Mouse (Mus musculus): ENCODE data around the gene Man1a2. TPM values are rescaled to one million over a fixed set of nuclear protein-coding genes. Genes with fewer than 3 reads are reported as not detected.

Gene Man1a2
- polyA plus RNA-seq, 1 experiment from 2014 or later = 37.9 TPM

- H3K36me3 ChIP-seq (ENCODE audit: control insufficient read depth, insufficient read depth) = no peaks in the 10 kb centered on the region
- H3K9me3 ChIP-seq (replicated peaks; ENCODE audit: control insufficient read depth, low read length) = no peaks in the 10 kb centered on the region
- H3K27me3 ChIP-seq (ENCODE audit: control insufficient read depth, insufficient read depth, low read length) = no peaks in the 10 kb centered on the region
- WGBS = 57% methylated on average over 3 of the region's 3 CpGs
- H3K4me1 ChIP-seq (ENCODE audit: control insufficient read depth, insufficient read depth, low read length) = no peaks in the 10 kb centered on the region
- ATAC-seq (replicated peaks; ENCODE audit: extremely low read depth, insufficient read depth, low FRiP score) = no peak
- H3K27ac ChIP-seq (ENCODE audit: low read length) = no peak overlapping the region
- H3K4me3 ChIP-seq (ENCODE audit: low read length) = no peak overlapping the region
- H3K9ac ChIP-seq (ENCODE audit: low read length) = no peak overlapping the region
- H3K4me2 ChIP-seq (ENCODE audit: low read depth, low read length) = no peak overlapping the region
These were observed 150.0 kb downstream of the Man1a2 start for GRCm38 (mm10) chr3:100535298-100535697.

- ATAC-seq (replicated peaks; ENCODE audit: extremely low read depth, insufficient read depth, low FRiP score) = no peak
- Histone ChIP-seq H3K4me3 (ENCODE audit: low read length) (no peak overlapping the region), H3K4me2 (ENCODE audit: low read depth, low read length) (no peak overlapping the region), H3K4me1 (ENCODE audit: control insufficient read depth, insufficient read depth, low read length) (no peaks in the 10 kb centered on the region), H3K9me3 (replicated peaks; ENCODE audit: control insufficient read depth, low read length) (no peaks in the 10 kb centered on the region), H3K9ac (ENCODE audit: low read length) (no peak overlapping the region), H3K36me3 (ENCODE audit: control insufficient read depth, insufficient read depth) (no peaks in the 10 kb centered on the region), H3K27ac (ENCODE audit: low read length) (no peak overlapping the region), H3K27me3 (ENCODE audit: control insufficient read depth, insufficient read depth, low read length) (no peaks in the 10 kb centered on the region)
- WGBS = 56% methylated on average over 3 of the region's 3 CpGs
These were observed 150.9 kb downstream of the Man1a2 start for GRCm38 (mm10) chr3:100534394-100534793.

GRCm38 (mm10) chr3:100533429-100533828 lies 151.9 kb downstream of the Man1a2 start:
- ATAC-seq (replicated peaks; ENCODE audit: extremely low read depth, insufficient read depth, low FRiP score) = no peak
- Histone ChIP-seq H3K4me1 (ENCODE audit: control insufficient read depth, insufficient read depth, low read length) (no peaks in the 10 kb centered on the region), H3K9me3 (replicated peaks; ENCODE audit: control insufficient read depth, low read length) (no peaks in the 10 kb centered on the region), H3K27me3 (ENCODE audit: control insufficient read depth, insufficient read depth, low read length) (no peaks in the 10 kb centered on the region), H3K4me3 (ENCODE audit: low read length) (no peak overlapping the region), H3K36me3 (ENCODE audit: control insufficient read depth, insufficient read depth) (no peaks in the 10 kb centered on the region), H3K9ac (ENCODE audit: low read length) (no peak overlapping the region), H3K27ac (ENCODE audit: low read length) (no peak overlapping the region), H3K4me2 (ENCODE audit: low read depth, low read length) (no peak overlapping the region)

GRCm38 (mm10) chr3:100530919-100531318 lies 154.4 kb downstream of the Man1a2 start:
- 84% methylated on average over 5 of the region's 5 CpGs for WGBS
- H3K4me3 ChIP-seq (ENCODE audit: low read length) = no peak overlapping the region
- no peak overlapping the region for H3K27ac ChIP-seq (ENCODE audit: low read length)
- H3K4me2 ChIP-seq (ENCODE audit: low read depth, low read length) = no peak overlapping the region
- no peaks in the 10 kb centered on the region for H3K9me3 ChIP-seq (replicated peaks; ENCODE audit: control insufficient read depth, low read length)
- H3K27me3 ChIP-seq (ENCODE audit: control insufficient read depth, insufficient read depth, low read length) = no peaks in the 10 kb centered on the region
- H3K9ac ChIP-seq (ENCODE audit: low read length) = no peak overlapping the region
- H3K4me1 ChIP-seq (ENCODE audit: control insufficient read depth, insufficient read depth, low read length) = no peaks in the 10 kb centered on the region
- no peak for ATAC-seq (replicated peaks; ENCODE audit: extremely low read depth, insufficient read depth, low FRiP score)
- H3K36me3 ChIP-seq (ENCODE audit: control insufficient read depth, insufficient read depth) = no peaks in the 10 kb centered on the region

- Histone ChIP-seq H3K27ac (ENCODE audit: low read length) (no peak overlapping the region), H3K9me3 (replicated peaks; ENCODE audit: control insufficient read depth, low read length) (no peaks in the 10 kb centered on the region), H3K36me3 (ENCODE audit: control insufficient read depth, insufficient read depth) (no peaks in the 10 kb centered on the region), H3K4me3 (ENCODE audit: low read length) (no peak overlapping the region), H3K9ac (ENCODE audit: low read length) (no peak overlapping the region), H3K4me2 (ENCODE audit: low read depth, low read length) (no peak overlapping the region), H3K4me1 (ENCODE audit: control insufficient read depth, insufficient read depth, low read length) (no peaks in the 10 kb centered on the region), H3K27me3 (ENCODE audit: control insufficient read depth, insufficient read depth, low read length) (no peaks in the 10 kb centered on the region)
- 76% methylated on average over 7 of the region's 7 CpGs for WGBS
- no peak for ATAC-seq (replicated peaks; ENCODE audit: extremely low read depth, insufficient read depth, low FRiP score)
These were observed 155.0 kb downstream of the Man1a2 start for GRCm38 (mm10) chr3:100530244-100530788.

GRCm38 (mm10) chr3:100522671-100523070 lies 162.6 kb downstream of the Man1a2 start:
- H3K27me3 ChIP-seq (ENCODE audit: control insufficient read depth, insufficient read depth, low read length) = no peaks in the 10 kb centered on the region
- no peak overlapping the region for H3K27ac ChIP-seq (ENCODE audit: low read length)
- H3K9me3 ChIP-seq (replicated peaks; ENCODE audit: control insufficient read depth, low read length) = no peaks in the 10 kb centered on the region
- no peak for ATAC-seq (replicated peaks; ENCODE audit: extremely low read depth, insufficient read depth, low FRiP score)
- H3K4me2 ChIP-seq (ENCODE audit: low read depth, low read length) = no peak overlapping the region
- H3K4me1 ChIP-seq (ENCODE audit: control insufficient read depth, insufficient read depth, low read length) = no peaks in the 10 kb centered on the region
- H3K9ac ChIP-seq (ENCODE audit: low read length) = no peak overlapping the region
- H3K36me3 ChIP-seq (ENCODE audit: control insufficient read depth, insufficient read depth) = no peaks in the 10 kb centered on the region
- WGBS = 70% methylated on average over 7 of the region's 7 CpGs
- H3K4me3 ChIP-seq (ENCODE audit: low read length) = no peak overlapping the region

GRCm38 (mm10) chr3:100521626-100522025 lies 163.7 kb downstream of the Man1a2 start:
- Histone ChIP-seq H3K4me3 (ENCODE audit: low read length) (no peak overlapping the region), H3K9me3 (replicated peaks; ENCODE audit: control insufficient read depth, low read length) (no peaks in the 10 kb centered on the region), H3K9ac (ENCODE audit: low read length) (no peak overlapping the region), H3K4me1 (ENCODE audit: control insufficient read depth, insufficient read depth, low read length) (no peaks in the 10 kb centered on the region), H3K27me3 (ENCODE audit: control insufficient read depth, insufficient read depth, low read length) (no peaks in the 10 kb centered on the region), H3K27ac (ENCODE audit: low read length) (no peak overlapping the region), H3K4me2 (ENCODE audit: low read depth, low read length) (no peak overlapping the region), H3K36me3 (ENCODE audit: control insufficient read depth, insufficient read depth) (no peaks in the 10 kb centered on the region)
- no peak for ATAC-seq (replicated peaks; ENCODE audit: extremely low read depth, insufficient read depth, low FRiP score)
- 81% methylated on average over 1 of the region's 1 CpGs for WGBS

- no peaks in the 10 kb centered on the region for H3K9me3 ChIP-seq (replicated peaks; ENCODE audit: control insufficient read depth, low read length)
- WGBS = 79% methylated on average over 5 of the region's 5 CpGs
- H3K4me2 ChIP-seq (ENCODE audit: low read depth, low read length) = no peak overlapping the region
- H3K4me1 ChIP-seq (ENCODE audit: control insufficient read depth, insufficient read depth, low read length) = no peaks in the 10 kb centered on the region
- no peaks in the 10 kb centered on the region for H3K27me3 ChIP-seq (ENCODE audit: control insufficient read depth, insufficient read depth, low read length)
- H3K27ac ChIP-seq (ENCODE audit: low read length) = no peak overlapping the region
- no peak for ATAC-seq (replicated peaks; ENCODE audit: extremely low read depth, insufficient read depth, low FRiP score)
- H3K36me3 ChIP-seq (ENCODE audit: control insufficient read depth, insufficient read depth) = no peaks in the 10 kb centered on the region
- H3K4me3 ChIP-seq (ENCODE audit: low read length) = no peak overlapping the region
- H3K9ac ChIP-seq (ENCODE audit: low read length) = no peak overlapping the region
These were observed 169.6 kb downstream of the Man1a2 start for GRCm38 (mm10) chr3:100515754-100516141.

- Histone ChIP-seq H3K27me3 (ENCODE audit: control insufficient read depth, insufficient read depth, low read length) (no peaks in the 10 kb centered on the region), H3K9ac (ENCODE audit: low read length) (no peak overlapping the region), H3K36me3 (ENCODE audit: control insufficient read depth, insufficient read depth) (no peaks in the 10 kb centered on the region), H3K9me3 (replicated peaks; ENCODE audit: control insufficient read depth, low read length) (no peaks in the 10 kb centered on the region), H3K4me3 (ENCODE audit: low read length) (no peak overlapping the region), H3K27ac (ENCODE audit: low read length) (no peak overlapping the region), H3K4me1 (ENCODE audit: control insufficient read depth, insufficient read depth, low read length) (no peaks in the 10 kb centered on the region), H3K4me2 (ENCODE audit: low read depth, low read length) (no peak overlapping the region)
- ATAC-seq (replicated peaks; ENCODE audit: extremely low read depth, insufficient read depth, low FRiP score) = no peak
- 77% methylated on average over 8 of the region's 8 CpGs for WGBS
These were observed 170.1 kb downstream of the Man1a2 start for GRCm38 (mm10) chr3:100515093-100515753.

Data from heart, embryonic 16.5 days (tissue).